ENCODE assay signal across 8 mouse cellular contexts in the genomic region with DNA sequence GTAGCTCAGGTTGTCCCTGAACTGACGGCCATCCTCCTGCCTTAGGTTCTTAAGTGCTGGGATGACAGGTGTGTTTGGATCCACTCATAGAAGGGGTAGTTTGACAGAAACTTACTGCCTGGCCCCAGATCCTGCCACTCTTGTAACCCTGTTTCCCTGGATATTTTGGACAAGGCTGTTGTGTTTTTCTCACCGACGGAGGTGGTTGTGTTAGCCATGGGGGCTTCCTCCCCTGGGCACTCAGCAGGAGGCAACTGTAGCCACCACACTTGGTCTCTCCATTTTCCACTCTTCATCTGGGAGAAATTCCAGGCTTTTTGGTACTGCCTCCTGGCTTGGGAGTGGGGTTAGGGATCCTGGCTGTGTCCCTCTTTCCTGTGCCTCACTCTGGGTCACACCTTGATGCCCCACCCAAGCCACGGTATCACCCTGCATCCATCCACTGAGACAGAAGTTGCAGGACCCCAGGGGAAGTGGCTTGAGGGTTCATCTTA. TPM values are rescaled to one million over a fixed set of nuclear protein-coding genes. Genes with fewer than 3 reads are reported as not detected.
DNase-seq lines count a peak whose midpoint lies in the region; ATAC-seq and TF ChIP-seq lines count a peak whose summit lies in the region.

No protein-coding gene starts in this region.

- no peak for TF ChIP-seq CTCF in ES-Bruce4 (IDR thresholded peaks at IDR 0.05; ENCODE audit: low read depth, low read length)

- no peaks in the 10 kb centered on the region for H3K27me3 ChIP-seq in heart, embryonic 10.5 days (ENCODE audit: insufficient read depth, poor library complexity, severe bottlenecking)
- no peaks in the 10 kb centered on the region for H3K27me3 ChIP-seq in ES-Bruce4 (ENCODE audit: control insufficient read depth, insufficient read depth, low read length, poor library complexity, severe bottlenecking)
- H3K27me3 ChIP-seq in forebrain, embryonic 15.5 days = no peaks in the 10 kb centered on the region
- H3K27me3 ChIP-seq in liver, embryonic 15.5 days = no peaks in the 10 kb centered on the region

- peaks cover 54% of the 10 kb centered on the region for H3K4me1 ChIP-seq in heart, embryonic 10.5 days
- no peaks in the 10 kb centered on the region for H3K4me1 ChIP-seq in ES-Bruce4 (ENCODE audit: control insufficient read depth, insufficient read depth, low read length)
- H3K4me1 ChIP-seq in forebrain, embryonic 15.5 days = peaks cover 31% of the 10 kb centered on the region
- H3K4me1 ChIP-seq in liver, embryonic 15.5 days (replicated peaks) = peaks cover 68% of the 10 kb centered on the region

- no peak for TF ChIP-seq EP300 in ES-Bruce4 (IDR thresholded peaks at IDR 0.05; ENCODE audit: insufficient read depth, low read depth, low read length)

- no peak for DNase-seq in heart, embryonic 10.5 days (ENCODE audit: low spot score)
- DNase-seq in heart, postnatal 36 days = no peak
- DNase-seq in urinary bladder, postnatal 36 days (ENCODE audit: low spot score in 2 of 2) = no peak
- DNase-seq in MN1 (ENCODE audit: low spot score) = no peak
- DNase-seq in left cerebral cortex, adult 9 months (ENCODE audit: low spot score in 2 of 2) = no peak

- ATAC-seq in forebrain, embryonic 15.5 days (replicated peaks) = no peak
- no peak for ATAC-seq in liver, embryonic 15.5 days (ENCODE audit: insufficient read depth)

- H3K4me3 ChIP-seq in heart, embryonic 10.5 days = peak overlapping the region; percentile 90
- H3K4me3 ChIP-seq in ES-Bruce4 (ENCODE audit: low read depth, low read length) = peak overlapping the region; percentile 82
- peak overlapping the region; percentile 90 for H3K4me3 ChIP-seq in forebrain, embryonic 15.5 days
- peak overlapping the region; percentile 94 for H3K4me3 ChIP-seq in liver, embryonic 15.5 days (replicated peaks)

- H3K9ac ChIP-seq in ES-Bruce4 (ENCODE audit: low read depth, poor library complexity, severe bottlenecking) = peak overlapping the region; percentile 82
- H3K9ac ChIP-seq in forebrain, embryonic 15.5 days (replicated peaks) = peak overlapping the region; percentile 90
- H3K9ac ChIP-seq in liver, embryonic 15.5 days = peak overlapping the region; percentile 94

- H3K9me3 ChIP-seq in heart, embryonic 10.5 days = no peaks in the 10 kb centered on the region
- no peaks in the 10 kb centered on the region for H3K9me3 ChIP-seq in ES-Bruce4 (replicated peaks; ENCODE audit: control insufficient read depth, insufficient read depth, low read length, poor library complexity, severe bottlenecking)
- no peaks in the 10 kb centered on the region for H3K9me3 ChIP-seq in forebrain, embryonic 15.5 days
- no peaks in the 10 kb centered on the region for H3K9me3 ChIP-seq in liver, embryonic 15.5 days (replicated peaks)

- H3K4me2 ChIP-seq in forebrain, embryonic 15.5 days (replicated peaks) = peak overlapping the region; percentile 85
- H3K4me2 ChIP-seq in liver, embryonic 15.5 days = peak overlapping the region; percentile 99

- WGBS in heart, embryonic 10.5 days = 9% methylated on average over 4 of the region's 4 CpGs
- WGBS in forebrain, embryonic 15.5 days = 19% methylated on average over 4 of the region's 4 CpGs
- WGBS in liver, embryonic 15.5 days (ENCODE audit: insufficient replicate concordance) = 0% methylated on average over 4 of the region's 4 CpGs

- intact Hi-C loops in heart, postnatal 36 days (cut with DNase I) = no loop called here

- peak overlapping the region; percentile 93 for H3K27ac ChIP-seq in heart, embryonic 10.5 days
- no peak overlapping the region for H3K27ac ChIP-seq in ES-Bruce4 (ENCODE audit: insufficient read depth, low read length)
- H3K27ac ChIP-seq in forebrain, embryonic 15.5 days (replicated peaks) = peak overlapping the region; percentile 97; the same call in 1 of the 2 replicates
- H3K27ac ChIP-seq in liver, embryonic 15.5 days (replicated peaks) = peak overlapping the region; percentile 100

- H3K36me3 ChIP-seq in heart, embryonic 10.5 days = peaks cover 25% of the 10 kb centered on the region
- no peaks in the 10 kb centered on the region for H3K36me3 ChIP-seq in ES-Bruce4 (ENCODE audit: control insufficient read depth, insufficient read depth, low read length, poor library complexity, severe bottlenecking)
- H3K36me3 ChIP-seq in forebrain, embryonic 15.5 days = peaks cover 20% of the 10 kb centered on the region
- peaks cover 27% of the 10 kb centered on the region for H3K36me3 ChIP-seq in liver, embryonic 15.5 days (replicated peaks)

- TF ChIP-seq POLR2A in ES-Bruce4 (IDR thresholded peaks at IDR 0.05; ENCODE audit: insufficient read depth, low read length) = no peak

RNA-seq across cellular contexts. Expression of a gene that starts 0.8 kb away (rescaled TPM):
- polyA plus RNA-seq in heart, embryonic 10.5 days (2016; fragmentation: Nextera tagmentation; extraction: Ambion mirVana) = 15.8 and 18.5 TPM in 2 replicates
- total RNA-seq in heart, postnatal 36 days (2021) = 10 to 100 TPM; 12.0 to 12.1 TPM
- polyA plus RNA-seq in ES-Bruce4 (2011; ENCODE audit: insufficient read depth, insufficient read length, low read depth, missing spikeins) = 12.4 and 13.2 TPM in 2 replicates
- polyA plus RNA-seq in forebrain, embryonic 15.5 days (2015; fragmentation: Nextera tagmentation; extraction: Ambion mirVana) = 17.4 and 19.2 TPM in 2 replicates
- polyA plus RNA-seq in liver, embryonic 15.5 days (2015; fragmentation: Nextera tagmentation; extraction: Ambion mirVana) = 11.8 and 14.2 TPM in 2 replicates

RNA-seq across cellular contexts. Expression of a gene that starts 12.3 kb away (rescaled TPM):
- 67.0 and 68.3 TPM in 2 replicates for polyA plus RNA-seq in heart, embryonic 10.5 days (2016; fragmentation: Nextera tagmentation; extraction: Ambion mirVana)
- 10 to 100 TPM; 88.4 to 91.4 TPM for total RNA-seq in heart, postnatal 36 days (2021)
- 57.4 and 63.5 TPM in 2 replicates for polyA plus RNA-seq in ES-Bruce4 (2011; ENCODE audit: insufficient read depth, insufficient read length, low read depth, missing spikeins)
- polyA plus RNA-seq in forebrain, embryonic 15.5 days (2015; fragmentation: Nextera tagmentation; extraction: Ambion mirVana) = 49.8 and 50.2 TPM in 2 replicates
- 28.9 and 30.2 TPM in 2 replicates for polyA plus RNA-seq in liver, embryonic 15.5 days (2015; fragmentation: Nextera tagmentation; extraction: Ambion mirVana)

RNA-seq across cellular contexts. Expression of a gene that starts 12.5 kb away (rescaled TPM):
- 295 and 310 TPM in 2 replicates for polyA plus RNA-seq in heart, embryonic 10.5 days (2016; fragmentation: Nextera tagmentation; extraction: Ambion mirVana)
- 100 to 1,000 TPM; 133 to 138 TPM for total RNA-seq in heart, postnatal 36 days (2021)
- polyA plus RNA-seq in ES-Bruce4 (2011; ENCODE audit: insufficient read depth, insufficient read length, low read depth, missing spikeins) = 80.5 and 87.3 TPM in 2 replicates
- 433 and 440 TPM in 2 replicates for polyA plus RNA-seq in forebrain, embryonic 15.5 days (2015; fragmentation: Nextera tagmentation; extraction: Ambion mirVana)
- 163 and 186 TPM in 2 replicates for polyA plus RNA-seq in liver, embryonic 15.5 days (2015; fragmentation: Nextera tagmentation; extraction: Ambion mirVana)

RNA-seq across cellular contexts. Expression of a gene that starts 29.5 kb away (rescaled TPM):
- 751 and 801 TPM in 2 replicates for polyA plus RNA-seq in heart, embryonic 10.5 days (2016; fragmentation: Nextera tagmentation; extraction: Ambion mirVana)
- 1,000 to 10,000 TPM; 1,469 to 1,509 TPM for total RNA-seq in heart, postnatal 36 days (2021)
- 1,157 and 1,272 TPM in 2 replicates for polyA plus RNA-seq in ES-Bruce4 (2011; ENCODE audit: insufficient read depth, insufficient read length, low read depth, missing spikeins)
- 724 and 839 TPM in 2 replicates for polyA plus RNA-seq in forebrain, embryonic 15.5 days (2015; fragmentation: Nextera tagmentation; extraction: Ambion mirVana)
- polyA plus RNA-seq in liver, embryonic 15.5 days (2015; fragmentation: Nextera tagmentation; extraction: Ambion mirVana) = 466 and 562 TPM in 2 replicates

RNA-seq across cellular contexts. Expression of a gene that starts 33.5 kb away (rescaled TPM):
- 127 and 128 TPM in 2 replicates for polyA plus RNA-seq in heart, embryonic 10.5 days (2016; fragmentation: Nextera tagmentation; extraction: Ambion mirVana)
- 100 to 1,000 TPM; 109 to 113 TPM for total RNA-seq in heart, postnatal 36 days (2021)
- 40.0 and 43.7 TPM in 2 replicates for polyA plus RNA-seq in ES-Bruce4 (2011; ENCODE audit: insufficient read depth, insufficient read length, low read depth, missing spikeins)
- polyA plus RNA-seq in forebrain, embryonic 15.5 days (2015; fragmentation: Nextera tagmentation; extraction: Ambion mirVana) = 164 and 176 TPM in 2 replicates
- polyA plus RNA-seq in liver, embryonic 15.5 days (2015; fragmentation: Nextera tagmentation; extraction: Ambion mirVana) = 58.0 and 60.5 TPM in 2 replicates
